Mouse (Mus musculus) Muller cell, postnatal 12 days (primary cell): ENCODE measurements around the gene Syngr2.
"Not testable (repeated sequence)": the region's sequence is repeated elsewhere in the genome, so short reads cannot be mapped to it uniquely, and the experiment has no call there.

Source experiments
- DNase-seq: peaks from one replicate; pipeline ENCODE4 v3.0.0-alpha.2; 2015; ENCODE audit errors: inconsistent ontology term

Gene Syngr2

GRCm38 (mm10) chr11:117781199-117781821 lies 28.2 kb upstream of the Syngr2 start:
- peak; percentile 55 for DNase-seq

- no peak for DNase-seq
Observed at GRCm38 (mm10) chr11:117781993-117782704, 27.3 kb upstream of the Syngr2 start, which contains the start of the genes Tmc8 and Tmc6. Gene Tmc8, plus strand, starts transcription at chr11:117782076. Gene Tmc6, minus strand, starts transcription at chr11:117782198.

- DNase-seq, result no peak
Observed at GRCm38 (mm10) chr11:117782705-117783034, 26.8 kb upstream of the Syngr2 start.

- no peak for DNase-seq
Observed at GRCm38 (mm10) chr11:117783089-117783488, 26.4 kb upstream of the Syngr2 start.

- peak; percentile 32 for DNase-seq
Observed at GRCm38 (mm10) chr11:117783683-117784309, 25.7 kb upstream of the Syngr2 start.

GRCm38 (mm10) chr11:117786294-117786693 lies 23.2 kb upstream of the Syngr2 start:
- no peak for DNase-seq

GRCm38 (mm10) chr11:117788481-117788880 lies 21.0 kb upstream of the Syngr2 start:
- not testable (repeated sequence) for DNase-seq

- peak; percentile 50 for DNase-seq
Observed at GRCm38 (mm10) chr11:117790286-117790685, 19.2 kb upstream of the Syngr2 start.

GRCm38 (mm10) chr11:117790703-117791440 lies 18.6 kb upstream of the Syngr2 start:
- DNase-seq, result no peak

- DNase-seq, result no peak
Observed at GRCm38 (mm10) chr11:117791441-117791761, 18.1 kb upstream of the Syngr2 start.

- no peak for DNase-seq
Observed at GRCm38 (mm10) chr11:117792281-117792888, 17.1 kb upstream of the Syngr2 start.

- no peak for DNase-seq
Observed at GRCm38 (mm10) chr11:117794035-117794551, 15.4 kb upstream of the Syngr2 start.

- no peak for DNase-seq
Observed at GRCm38 (mm10) chr11:117796954-117797353, 12.5 kb upstream of the Syngr2 start.

GRCm38 (mm10) chr11:117797511-117798159 lies 11.8 kb upstream of the Syngr2 start, which contains the start of gene 6030468B19Rik:
Gene 6030468B19Rik, plus strand, starts transcription at chr11:117797660.
- DNase-seq, result no peak

- no peak for DNase-seq
Observed at GRCm38 (mm10) chr11:117798160-117798541, 11.3 kb upstream of the Syngr2 start.

- no peak for DNase-seq
Observed at GRCm38 (mm10) chr11:117799174-117799573, 10.3 kb upstream of the Syngr2 start.

- no peak for DNase-seq
Observed at GRCm38 (mm10) chr11:117800038-117800437, 9.4 kb upstream of the Syngr2 start.

GRCm38 (mm10) chr11:117801650-117802049 lies 7.8 kb upstream of the Syngr2 start:
- DNase-seq, result no peak

GRCm38 (mm10) chr11:117803166-117803688 lies 6.2 kb upstream of the Syngr2 start:
- DNase-seq, result no peak

- DNase-seq, result no peak
Observed at GRCm38 (mm10) chr11:117806781-117807180, 2.7 kb upstream of the Syngr2 start.
